ENCODE assay signal across 15 mouse cellular contexts in genomic region chr8:34702806-34703205, GRCm38 (mm10).
"Had no signal": no experiment of that assay in that cellular context is flagged by ENCODE, and none has a peak within 500 bp of the region (broad histone marks: within the 10 kb centered on the region; RNA-seq: fewer than 3 reads in every experiment).

No protein-coding gene starts in this region.

- DNase-seq: kidney, postnatal 10 days; kidney, postnatal 4 days; lung, adult 2 months; lung, postnatal 14 days; right cerebral cortex, postnatal 14 days; thymus, postnatal 14 days had no signal

- H3K4me1 ChIP-seq: liver, embryonic 15.5 days had no signal

- H3K36me3 ChIP-seq: limb, embryonic 10.5 days; liver, embryonic 15.5 days; midbrain, embryonic 12.5 days; neural tube, embryonic 13.5 days had no signal

- H3K27me3 ChIP-seq: liver, embryonic 15.5 days; midbrain, embryonic 12.5 days; neural tube, embryonic 13.5 days had no signal

- H3K4me2 ChIP-seq: liver, embryonic 11.5 days; liver, embryonic 15.5 days; midbrain, embryonic 12.5 days; neural tube, embryonic 13.5 days had no signal

- H3K4me3 ChIP-seq: left cerebral cortex, adult 2 months; limb, embryonic 10.5 days; liver, embryonic 15.5 days; megakaryocyte, embryonic 14.5 days; midbrain, embryonic 12.5 days; neural tube, embryonic 13.5 days had no signal

- ATAC-seq: midbrain, embryonic 16.5 days had no signal

- H3K9ac ChIP-seq: liver, embryonic 15.5 days; midbrain, embryonic 12.5 days; neural tube, embryonic 13.5 days had no signal

- H3K27ac ChIP-seq: left cerebral cortex, adult 2 months; liver, embryonic 15.5 days; macrophage; midbrain, embryonic 12.5 days; neural tube, embryonic 13.5 days had no signal

- H3K9me3 ChIP-seq: limb, embryonic 10.5 days; liver, embryonic 15.5 days; midbrain, embryonic 12.5 days; neural tube, embryonic 13.5 days had no signal
